Mouse (Mus musculus) heart, postnatal 0 days (tissue): Measurements from ENCODE around the gene Klhdc4.

ENCODE experiments used
- CTCF ChIP-seq: IDR thresholded peaks from 2 replicates; pipeline ENCODE4 v1.5.1; 2016; ENCODE audit warnings: antibody characterized with exemption, control low read depth, low read depth
- EP300 ChIP-seq: IDR thresholded peaks from 2 replicates; pipeline ENCODE4 v1.6.1; 2016; ENCODE audit warnings: antibody characterized with exemption, low read depth

GRCm38 (mm10) chr8:121749501-121749900 is 79.9 kb downstream of the Klhdc4 start:
- no peak for TF ChIP-seq EP300
- no peak for TF ChIP-seq CTCF
